In the genomic region with DNA sequence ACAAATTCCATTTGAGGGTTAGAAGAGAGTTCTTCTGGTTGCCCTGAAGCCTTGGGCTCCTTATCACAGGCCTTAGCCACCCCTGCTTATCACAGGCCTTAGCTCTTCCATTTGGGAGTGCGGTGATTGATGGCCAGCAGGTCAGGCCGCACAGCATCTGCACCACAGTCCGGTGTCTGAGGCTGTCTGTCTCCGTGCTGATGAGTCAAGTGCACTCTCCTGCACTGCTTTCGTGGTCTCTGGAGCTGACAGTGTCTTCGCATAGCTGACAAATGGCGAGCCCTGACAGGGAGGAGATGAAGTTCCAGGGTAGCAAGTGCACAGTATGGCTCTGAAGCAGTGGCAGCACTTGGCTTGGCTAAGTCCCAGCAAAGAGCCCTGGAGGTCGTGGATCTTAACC, we compare ENCODE assay signal across 18 mouse cellular contexts.
DNase-seq lines count a peak whose midpoint lies in the region; ATAC-seq lines count a peak whose summit lies in the region.
"Had no signal": no experiment of that assay in that cellular context is flagged by ENCODE, and none has a peak within 500 bp of the region (broad histone marks: within the 10 kb centered on the region; RNA-seq: fewer than 3 reads in every experiment).

No protein-coding gene starts in this region.

- 26% methylated on average over 8 of the region's 8 CpGs for WGBS in heart, embryonic 10.5 days
- WGBS in neural tube, embryonic 12.5 days = 65% methylated on average over 8 of the region's 8 CpGs

- H3K4me2 ChIP-seq in neural tube, embryonic 12.5 days (replicated peaks) = no peak overlapping the region
- H3K4me2 ChIP-seq: embryonic facial prominence, embryonic 13.5 days; forebrain, embryonic 13.5 days; hindbrain, embryonic 13.5 days had no signal

- H3K27me3 ChIP-seq in heart, embryonic 10.5 days (ENCODE audit: insufficient read depth, poor library complexity, severe bottlenecking) = no peaks in the 10 kb centered on the region
- H3K27me3 ChIP-seq in neural tube, embryonic 12.5 days (replicated peaks) = no peaks in the 10 kb centered on the region
- H3K27me3 ChIP-seq: embryonic facial prominence, embryonic 13.5 days; forebrain, embryonic 13.5 days; hindbrain, embryonic 13.5 days had no signal

- no peaks in the 10 kb centered on the region for H3K36me3 ChIP-seq in heart, embryonic 10.5 days
- no peaks in the 10 kb centered on the region for H3K36me3 ChIP-seq in neural tube, embryonic 12.5 days
- H3K36me3 ChIP-seq: embryonic facial prominence, embryonic 13.5 days; hindbrain, embryonic 13.5 days had no signal

- 0 out of 2 replicates have a peak overlapping the region, but pooled peaks have one; percentile 2 for H3K27ac ChIP-seq in heart, embryonic 10.5 days
- no peak overlapping the region for H3K27ac ChIP-seq in neural tube, embryonic 12.5 days
- H3K27ac ChIP-seq: embryonic facial prominence, embryonic 13.5 days; forebrain, embryonic 13.5 days; hindbrain, embryonic 13.5 days; hindbrain, postnatal 0 days had no signal

- H3K4me3 ChIP-seq in heart, embryonic 10.5 days = no peak overlapping the region
- H3K4me3 ChIP-seq in neural tube, embryonic 12.5 days = no peak overlapping the region
- H3K4me3 ChIP-seq: embryonic facial prominence, embryonic 13.5 days; forebrain, embryonic 13.5 days; hindbrain, embryonic 13.5 days had no signal

- H3K9ac ChIP-seq in neural tube, embryonic 12.5 days = no peak overlapping the region
- H3K9ac ChIP-seq: embryonic facial prominence, embryonic 13.5 days; forebrain, embryonic 13.5 days; forebrain, postnatal 0 days; hindbrain, embryonic 13.5 days had no signal

- intact Hi-C loops in heart, postnatal 25 days (cut with DNase I) = loop anchor here (5.0 kb wide), 1 partner anchor 82 kb away; no protein-coding TSS in a partner anchor

- DNase-seq in adrenal gland, adult 2 months = peak; percentile 41
- no peak for DNase-seq in adrenal gland, adult 18-20 months (ENCODE audit: low spot score in 2 of 2)
- DNase-seq in heart, embryonic 10.5 days (ENCODE audit: low spot score) = no peak
- DNase-seq in heart, postnatal 25 days (ENCODE audit: low spot score) = no peak
- DNase-seq in neural tube, embryonic 10.5 days (ENCODE audit: extremely low spot score, low spot score) = no peak
- DNase-seq in adrenal gland, postnatal 14 days = peak; percentile 27
- DNase-seq in urinary bladder, postnatal 36 days (ENCODE audit: low spot score in 2 of 2) = no peak
- DNase-seq: cerebellum, adult 11 months; cerebellum, adult 8-10 months; cerebellum, postnatal 14 days; forebrain, postnatal 0 days; gastrocnemius, postnatal 14 days; heart, postnatal 10 days had no signal

- peaks cover 13% of the 10 kb centered on the region for H3K4me1 ChIP-seq in heart, embryonic 10.5 days
- H3K4me1 ChIP-seq in neural tube, embryonic 12.5 days = 0 out of 2 replicates have a peak, but pooled peaks cover 3% of the 10 kb centered on the region
- H3K4me1 ChIP-seq: embryonic facial prominence, embryonic 13.5 days; forebrain, embryonic 13.5 days had no signal

- ATAC-seq in neural tube, embryonic 12.5 days (ENCODE audit: low FRiP score, low read depth) = peak; percentile 33; the same call in 1 of the 2 replicates
- ATAC-seq: forebrain, embryonic 13.5 days; forebrain, postnatal 0 days; hindbrain, postnatal 0 days had no signal

- H3K9me3 ChIP-seq in heart, embryonic 10.5 days = no peaks in the 10 kb centered on the region
- 0 out of 2 replicates have a peak, but pooled peaks cover 7% of the 10 kb centered on the region for H3K9me3 ChIP-seq in neural tube, embryonic 12.5 days

Comparison
In these comparisons a context has a peak if more than half of its experiments do, and no peak if none do; other contexts are left out.
1. DNase-seq: peak in adrenal gland, adult 2 months (single experiment) and adrenal gland, postnatal 14 days (single experiment); none in adrenal gland, adult 18-20 months (0 of 2), heart, embryonic 10.5 days (single experiment), heart, postnatal 25 days (single experiment), neural tube, embryonic 10.5 days (single experiment) and urinary bladder, postnatal 36 days (0 of 2).